Mouse (Mus musculus) large intestine, adult 2 months (tissue): ENCODE data around the gene Galm. TPM values are rescaled to one million over a fixed set of nuclear protein-coding genes. Genes with fewer than 3 reads are reported as not detected.
A peak's percentile ranks its signal among the peaks of the same experiment; 100 is the strongest.
"Not testable (repeated sequence)": the region's sequence is repeated elsewhere in the genome, so short reads cannot be mapped to it uniquely, and the experiment has no call there.

ENCODE experiments used
- DNase-seq: peaks from one replicate; pipeline ENCODE4 v3.0.0-alpha.2; 2012; ENCODE audit warnings: low read depth, low spot score
- WGBS: fragments of 180-500 bp; shearing (Covaris S2); methylation state at CpG from one replicate; pipeline ENCODE4 v1.1.7; 2018; 5-methylcytosine and 5-hydroxymethylcytosine counted together
- polyA plus RNA-seq: library from polyadenylated mRNA; depleted of rRNA; stranded (reverse); fragments of >200 nt; gene quantifications from 2 replicates; pipeline ENCODE4 v1.2.3, GENCODE M21; 2012

Galm gene
- polyA plus RNA-seq, 1 experiment = 40.4 TPM

GRCm38 (mm10) chr17:80183615-80184014, 56.3 kb downstream of the Galm start:
- whole genome bisulfite sequencing = 84% methylated on average over 10 of the region's 10 CpGs
- no peak for DNase-seq

GRCm38 (mm10) chr17:80193075-80193474, 65.8 kb downstream of the Galm start:
- DNase-seq = no peak
- 55% methylated on average over 5 of the region's 5 CpGs for WGBS

- 94% methylated on average over 3 of the region's 3 CpGs for WGBS
- DNase-seq = no peak
These were observed 72.0 kb downstream of the Galm start for GRCm38 (mm10) chr17:80199160-80199778.

GRCm38 (mm10) chr17:80205657-80206056, 78.4 kb downstream of the Galm start:
- DNase-seq = no peak
- 2% methylated on average over 5 of the region's 5 CpGs for WGBS

GRCm38 (mm10) chr17:80206301-80206670, 79.0 kb downstream of the Galm start:
- under 1% methylated on average over 36 of the region's 36 CpGs for WGBS
- no peak for DNase-seq

- WGBS = under 1% methylated on average over 95 of the region's 95 CpGs
- DNase-seq = peak; percentile 90
These were observed 79.7 kb downstream of the Galm start, which contains the start of the genes Srsf7 and Ttc39d for GRCm38 (mm10) chr17:80206671-80207581. Gene Srsf7 (minus strand): TSS chr17:80207307. Gene Ttc39d (plus strand): TSS chr17:80207460.

- 90% methylated on average over 4 of the region's 4 CpGs for WGBS
- not testable (repeated sequence) for DNase-seq
These were observed 86.7 kb downstream of the Galm start for GRCm38 (mm10) chr17:80213998-80214397.

DNA sequence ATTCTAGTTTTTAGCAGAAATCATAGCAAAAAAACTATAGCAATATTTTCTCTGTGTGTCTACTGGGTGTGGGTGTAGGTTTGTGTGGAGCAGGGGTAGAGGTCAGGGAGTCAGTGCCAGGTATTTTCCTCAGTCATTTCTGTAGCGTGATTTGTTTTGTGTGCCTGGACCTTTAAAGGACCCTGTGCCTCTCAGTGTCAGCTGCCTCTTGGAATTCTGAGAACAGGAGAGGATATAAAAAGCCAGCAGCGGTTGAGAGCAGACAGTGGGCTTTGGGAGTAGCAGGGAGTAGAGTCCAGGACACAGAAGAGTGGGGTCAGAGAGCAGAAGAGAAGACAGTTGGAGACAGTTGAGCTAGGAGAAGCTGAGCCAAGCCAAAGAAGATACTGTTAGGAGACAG, 92.9 kb downstream of the Galm start:
- 58% methylated on average over 2 of the region's 2 CpGs for whole genome bisulfite sequencing

GRCm38 (mm10) chr17:80221202-80221601, 93.9 kb downstream of the Galm start:
- 72% methylated on average over 9 of the region's 9 CpGs for WGBS
- no peak for DNase-seq

More for the DNA sequence above, 92.9 kb downstream of the Galm start:
- no peak for DNase-seq

DNA sequence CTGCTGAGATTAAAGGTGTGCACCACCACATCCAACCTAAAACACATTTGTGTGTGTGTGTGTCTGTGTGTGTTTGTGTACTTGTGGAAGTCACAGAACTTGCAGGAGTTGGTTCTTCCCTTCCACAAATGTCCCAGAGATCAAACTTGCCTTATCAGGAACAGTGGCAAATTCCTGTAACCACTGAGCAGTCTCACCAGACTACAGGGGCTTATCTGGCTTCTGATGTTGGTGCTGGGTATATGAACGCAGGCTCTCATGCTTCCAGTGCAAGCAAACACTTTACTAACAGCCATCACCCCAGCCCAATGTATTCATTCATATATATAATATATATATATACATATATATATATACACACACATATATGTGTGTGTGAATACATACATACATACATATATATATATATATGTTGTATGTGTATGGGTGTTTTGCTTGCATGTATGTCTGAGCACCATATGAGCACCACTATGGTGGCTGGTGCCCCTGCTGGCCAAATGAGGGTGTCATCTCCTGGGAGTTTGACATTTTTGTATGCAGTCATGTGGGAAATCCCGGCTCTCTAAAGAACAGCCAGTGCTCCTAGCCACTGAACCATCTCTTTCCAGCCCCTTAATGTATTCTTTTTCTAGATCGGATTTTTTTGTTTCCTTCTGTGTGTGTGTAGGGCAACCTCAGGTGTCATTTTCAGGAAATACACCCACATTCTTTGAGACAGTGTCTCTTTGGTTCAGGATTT, 94.8 kb downstream of the Galm start:
- no peak for DNase-seq
- 56% methylated on average over 3 of the region's 3 CpGs for WGBS

DNA sequence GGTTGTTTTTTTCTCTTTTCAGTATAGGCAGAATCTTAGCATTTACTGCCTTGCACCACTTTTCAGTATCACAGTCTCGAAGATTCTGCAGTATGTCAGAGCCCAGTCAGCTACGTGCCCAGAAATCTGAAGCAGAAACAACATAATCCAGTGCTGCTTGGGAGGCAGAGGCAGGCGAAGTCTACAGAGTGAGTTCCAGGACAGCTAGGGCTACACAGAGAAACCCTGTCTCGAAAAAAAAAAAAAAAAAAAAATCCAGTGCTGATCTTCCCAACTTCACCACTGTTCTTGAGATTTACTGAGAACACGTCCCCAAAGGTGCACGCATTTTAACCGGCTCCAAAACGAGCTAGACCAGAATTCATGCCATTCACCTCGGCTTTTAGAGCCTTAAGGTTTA, 96.6 kb downstream of the Galm start:
- WGBS = 3% methylated on average over 9 of the region's 9 CpGs

DNA sequence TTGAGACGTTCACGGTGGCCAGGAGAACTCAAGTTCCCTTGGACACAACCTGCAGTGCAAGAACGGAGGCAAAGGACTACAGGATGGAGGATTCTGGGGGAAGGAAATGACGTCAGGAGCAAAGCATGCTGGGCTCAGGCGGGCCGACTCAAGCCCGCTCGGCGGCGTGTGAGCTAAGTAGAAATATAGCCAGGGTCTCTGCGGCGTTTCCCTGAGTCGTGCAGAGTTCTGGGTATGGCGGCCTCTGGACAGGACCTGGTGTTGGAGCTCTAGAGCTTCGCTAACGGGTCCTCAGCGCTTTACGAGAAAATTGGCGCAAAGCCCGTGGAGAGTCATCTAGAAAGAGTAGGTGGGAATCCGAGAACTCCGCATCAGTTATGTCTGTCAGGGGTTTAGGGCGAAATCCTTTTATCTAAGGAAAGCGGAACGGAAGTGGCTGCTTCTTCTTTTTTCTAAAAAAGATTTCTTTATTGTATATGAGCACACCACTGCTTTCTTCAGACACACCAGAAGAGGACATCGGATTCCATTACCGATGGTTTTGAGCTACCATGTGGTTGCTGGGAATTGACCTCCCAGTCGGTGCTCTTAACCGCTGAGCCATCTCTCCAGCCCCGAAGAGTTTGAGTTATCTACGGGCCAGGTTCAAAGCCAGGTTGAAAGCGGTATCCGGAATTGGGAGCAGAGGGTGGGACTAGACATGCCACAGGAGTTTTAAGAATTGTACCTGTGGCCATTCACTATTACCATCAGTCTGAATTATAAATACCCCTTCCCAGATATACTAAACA, 97.2 kb downstream of the Galm start, which contains the start of gene Gemin6:
TSS of gene Gemin6 (plus strand) at position 116 of the 791 bp plus-strand sequence.
- DNase-seq = peak; percentile 85
- under 1% methylated on average over 33 of the region's 33 CpGs for WGBS

More for the DNA sequence above, 96.6 kb downstream of the Galm start:
- no peak for DNase-seq

DNA sequence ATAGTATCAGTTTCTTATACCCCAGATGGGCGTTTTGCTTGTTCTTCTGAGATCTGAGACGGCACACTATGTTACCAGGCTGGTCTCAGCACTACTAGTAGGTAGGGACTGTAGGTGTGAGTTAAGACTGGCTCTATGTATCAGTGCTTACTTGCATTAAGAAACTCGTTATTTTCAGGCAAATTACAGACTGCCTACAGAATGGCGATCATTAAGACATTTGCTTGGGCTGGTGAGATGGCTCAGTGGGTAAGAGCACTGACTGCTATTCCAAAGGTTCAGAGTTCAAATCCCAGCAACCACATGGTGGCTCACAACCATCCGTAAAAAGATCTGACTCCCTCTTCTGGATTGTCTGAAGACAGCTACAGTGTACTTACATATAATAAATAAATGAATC, 97.9 kb downstream of the Galm start:
- WGBS = 31% methylated on average over 5 of the region's 5 CpGs
- not testable (repeated sequence) for DNase-seq

- WGBS = 38% methylated on average over 2 of the region's 2 CpGs
- no peak for DNase-seq
These were observed 102.1 kb downstream of the Galm start for GRCm38 (mm10) chr17:80229396-80229795.

GRCm38 (mm10) chr17:80233844-80234243, 106.6 kb downstream of the Galm start:
- no peak for DNase-seq
- WGBS = 89% methylated on average over 5 of the region's 5 CpGs

DNA sequence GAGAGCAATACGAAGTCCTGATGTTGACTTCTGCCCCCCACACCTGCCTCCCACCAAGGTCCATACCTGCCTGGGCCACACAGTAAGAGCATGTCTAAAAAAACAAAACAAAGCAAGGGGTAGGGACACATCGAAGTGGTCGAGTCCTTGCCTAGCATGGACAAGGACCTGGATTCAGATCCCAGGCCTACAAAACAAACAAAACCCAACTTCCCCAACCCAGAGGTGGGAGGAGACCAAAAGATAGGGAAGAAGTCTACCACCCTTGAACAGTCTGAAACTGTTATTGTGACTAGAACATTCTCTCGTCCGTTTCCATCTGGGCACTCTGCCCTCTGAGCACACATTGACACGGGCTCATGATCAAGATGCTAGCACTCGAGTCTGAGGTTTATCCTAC, 107.1 kb downstream of the Galm start:
- 63% methylated on average over 7 of the region's 7 CpGs for WGBS

More for the DNA sequence above, 107.1 kb downstream of the Galm start:
- DNase-seq = no peak
